Mouse (Mus musculus) gastrocnemius, adult 18-20 months (tissue): ENCODE data around the gene Gm17416. TPM values are rescaled to one million over a fixed set of nuclear protein-coding genes. Genes with fewer than 3 reads are reported as not detected.

ENCODE experiments used
- DNase-seq: peaks from one replicate; pipeline ENCODE4 v3.0.0; 2021; ENCODE audit warnings: low spot score
- long read RNA-seq, 2 experiments: library from polyadenylated mRNA; stranded (forward); transcript quantifications; one replicate each; pipeline ENCODE4 v2.0.0; 2021
- total RNA-seq, 2 experiments: library from RNA; stranded (reverse); gene quantifications; 2 replicates each; pipeline ENCODE4 v1.2.3; 2021

The Gm17416 gene
- not detected for total RNA-seq
- long read RNA-seq, experiment 1: 0 reads
- long read RNA-seq, experiment 2: 0 reads

DNA sequence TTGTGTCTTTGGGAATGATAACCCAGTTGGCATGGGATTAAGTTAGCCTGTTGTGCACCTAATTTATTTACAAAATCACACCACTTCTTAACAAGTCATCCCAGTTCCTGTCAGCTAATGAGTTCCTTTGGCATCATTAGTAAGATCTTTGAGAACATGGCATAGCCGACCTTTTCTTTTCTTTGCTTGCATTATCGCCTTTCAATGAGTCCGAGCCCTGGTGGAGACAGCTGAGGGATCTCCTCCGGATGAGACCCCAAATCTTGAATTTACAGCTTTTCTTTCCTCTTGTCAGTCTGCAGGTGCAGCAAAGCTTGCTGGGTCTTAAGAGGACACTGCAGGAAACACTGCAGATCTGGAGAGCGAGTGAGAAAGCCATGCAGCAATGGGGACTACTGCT is at the start of gene Gm17416:
Gene Gm17416, plus strand, starts transcription at position 301 of the 400 bp plus-strand sequence.
- no peak for DNase-seq

GRCm38 (mm10) chr2:152539944-152540710 is 29.0 kb upstream of the Gm17416 start, which contains the start of gene Defb29:
Gene Defb29 (minus strand): TSS chr2:152540098.
- no peak for DNase-seq

GRCm38 (mm10) chr2:152541979-152542378 is 27.2 kb upstream of the Gm17416 start:
- DNase-seq: no peak

- no peak for DNase-seq
Observed at GRCm38 (mm10) chr2:152542897-152543296, 26.2 kb upstream of the Gm17416 start.

GRCm38 (mm10) chr2:152543478-152543877 is 25.7 kb upstream of the Gm17416 start:
- DNase-seq: no peak

DNA sequence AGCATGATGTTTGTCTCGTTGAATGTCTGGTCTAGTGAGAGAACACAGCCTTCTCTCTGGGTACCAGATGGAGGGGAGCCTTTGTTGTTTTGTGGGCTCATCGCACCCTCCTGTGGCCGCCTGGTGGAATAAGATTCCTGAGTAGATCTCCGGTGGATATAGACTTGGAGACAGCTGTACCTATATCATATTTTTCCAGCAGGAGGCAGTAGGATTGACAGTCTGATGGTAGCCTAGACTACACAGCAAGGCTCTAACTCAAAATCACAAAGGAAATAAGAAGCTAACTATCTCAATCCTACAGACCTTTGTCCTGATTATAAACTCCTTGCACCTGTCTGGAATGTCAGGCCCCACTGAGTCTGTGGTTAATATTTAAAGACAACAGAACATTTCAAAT is 24.4 kb upstream of the Gm17416 start:
- no peak for DNase-seq

- no peak for DNase-seq
Observed at GRCm38 (mm10) chr2:152548124-152548523, 21.0 kb upstream of the Gm17416 start.

GRCm38 (mm10) chr2:152553774-152554423 is 15.2 kb upstream of the Gm17416 start:
- DNase-seq: peak; percentile 35

- DNase-seq: no peak
Observed at GRCm38 (mm10) chr2:152556655-152557054, 12.5 kb upstream of the Gm17416 start.

GRCm38 (mm10) chr2:152569881-152570280 is 743 bp downstream of the Gm17416 start:
- no peak for DNase-seq

DNA sequence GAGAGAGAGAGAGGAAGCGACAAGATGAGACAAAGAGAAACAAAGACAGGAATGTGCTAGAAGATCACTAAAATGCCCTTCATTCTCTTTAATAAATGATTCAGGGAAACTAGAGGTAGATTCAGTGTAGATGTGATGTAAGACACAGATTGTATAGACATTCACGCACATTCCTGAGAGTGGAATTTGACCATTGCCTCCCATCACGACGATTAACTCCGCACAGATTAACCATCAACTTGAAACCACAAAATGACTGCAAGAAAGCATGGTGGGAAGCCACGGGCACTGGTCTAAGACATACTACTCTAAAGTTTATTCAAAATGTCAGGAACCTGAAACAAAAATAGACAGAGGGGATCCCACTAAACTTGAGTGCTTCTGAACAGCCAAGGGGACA is 1.2 kb downstream of the Gm17416 start:
- no peak for DNase-seq

- no peak for DNase-seq
Observed at GRCm38 (mm10) chr2:152572114-152572794, 3.1 kb downstream of the Gm17416 start, which contains the start of gene Defb21. Gene Defb21 (plus strand): TSS chr2:152572744.

GRCm38 (mm10) chr2:152573484-152573883 is 4.3 kb downstream of the Gm17416 start:
- no peak for DNase-seq

- DNase-seq: no peak
Observed at GRCm38 (mm10) chr2:152580107-152580506, 11.0 kb downstream of the Gm17416 start, which contains the start of gene Defb19. Gene Defb19 (minus strand): TSS chr2:152580312.

DNA sequence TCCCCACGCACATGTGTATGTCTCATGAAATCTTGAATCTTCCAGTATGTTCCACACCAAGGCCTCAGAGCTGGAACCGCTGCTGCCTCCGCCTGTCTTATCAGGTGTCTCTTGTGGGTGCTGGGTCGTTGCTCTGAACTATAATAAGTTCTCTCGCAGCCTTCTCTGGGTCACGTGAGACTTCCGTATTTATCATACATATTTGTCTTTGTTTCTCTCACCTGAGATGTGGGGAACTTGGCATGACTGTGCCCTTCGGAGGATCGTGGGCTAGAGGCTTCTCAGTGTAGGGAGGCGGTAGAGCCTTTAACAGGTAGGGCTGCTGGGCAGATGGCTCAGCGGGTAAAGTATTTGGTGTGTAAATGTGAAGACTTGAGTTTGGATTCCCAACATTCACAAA is 11.5 kb downstream of the Gm17416 start:
- DNase-seq: no peak

- no peak for DNase-seq
Observed at GRCm38 (mm10) chr2:152586926-152587560, 17.9 kb downstream of the Gm17416 start.

DNA sequence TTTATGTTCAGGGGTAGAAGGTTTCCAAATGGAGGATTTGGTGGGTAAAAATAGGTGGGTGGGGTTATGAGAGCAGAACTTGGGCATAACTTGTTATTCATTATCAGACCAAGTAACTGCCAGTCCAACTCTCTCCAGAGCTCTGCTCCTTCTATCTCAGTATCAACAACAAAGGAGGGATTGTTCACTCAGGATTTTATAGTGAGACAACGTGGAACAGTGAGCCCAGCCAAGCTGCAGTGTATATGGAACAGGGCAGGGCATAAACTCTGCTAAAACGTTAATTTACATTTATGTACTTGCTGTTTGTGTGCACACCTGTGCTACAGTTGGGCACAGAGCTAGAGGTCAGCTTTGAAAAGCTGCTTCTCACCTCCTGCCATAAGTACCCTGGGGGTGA is 19.3 kb downstream of the Gm17416 start:
- DNase-seq: no peak

DNA sequence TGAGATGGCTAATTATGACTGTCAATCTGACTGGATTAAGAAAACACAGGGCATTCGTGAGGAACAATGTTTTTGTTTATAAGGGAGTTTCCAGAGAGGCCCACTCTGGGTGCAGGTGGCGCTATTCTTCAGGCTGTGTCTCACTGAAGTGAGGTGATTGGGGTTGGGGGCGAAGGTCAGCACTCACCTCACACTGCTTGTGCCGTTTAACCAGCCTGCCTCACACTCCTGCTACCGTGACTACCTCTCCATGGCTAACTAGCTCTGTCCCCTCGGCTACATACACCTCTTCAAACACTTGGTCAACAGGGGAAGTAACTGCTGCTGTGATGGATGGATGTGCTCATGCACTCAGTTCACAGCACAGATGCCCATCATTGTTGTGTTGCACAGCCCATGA is 19.9 kb downstream of the Gm17416 start:
- no peak for DNase-seq

DNA sequence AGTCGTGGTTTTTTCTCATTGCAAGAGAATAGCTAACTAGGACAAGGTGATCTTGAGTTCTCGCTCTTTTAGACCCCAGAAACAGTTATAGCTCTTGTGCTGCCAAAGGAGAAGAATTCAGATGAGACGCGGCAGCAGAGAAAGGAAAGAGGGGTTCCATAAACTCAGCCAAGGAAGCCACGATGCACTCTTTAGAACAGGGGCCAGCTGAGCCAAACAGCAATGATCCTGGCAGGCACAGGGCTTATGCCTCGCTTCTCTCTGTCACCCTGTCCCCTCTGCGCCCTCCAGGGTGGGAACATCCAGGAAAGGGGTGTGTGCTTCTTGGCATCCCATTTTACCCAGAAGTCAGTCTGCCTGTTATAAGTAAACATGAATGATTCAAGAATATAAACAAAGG is 30.2 kb downstream of the Gm17416 start, which contains the start of gene Defb45:
Gene Defb45, minus strand, starts transcription at position 101 of the 400 bp plus-strand sequence.
- DNase-seq: no peak

DNA sequence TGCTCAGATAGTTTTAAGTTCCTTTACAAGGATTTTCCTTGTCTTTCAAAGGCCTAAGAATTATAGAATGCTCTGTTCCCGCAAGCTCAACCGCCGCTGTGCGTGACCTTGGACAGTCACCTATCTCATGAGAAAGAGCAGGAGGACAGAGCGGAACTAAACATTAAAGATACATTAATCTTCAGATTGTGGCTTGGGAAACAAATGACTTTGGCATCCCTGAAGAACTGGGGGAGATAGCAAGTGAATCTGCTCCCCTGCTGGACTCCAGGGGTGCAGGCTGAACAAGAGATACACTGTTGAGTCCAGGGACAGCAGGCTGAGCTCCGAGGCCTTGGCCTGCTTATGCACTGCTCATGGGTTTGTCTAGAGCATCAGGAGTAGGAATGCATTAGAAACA is 30.9 kb downstream of the Gm17416 start:
- no peak for DNase-seq

GRCm38 (mm10) chr2:152601275-152601960 is 32.3 kb downstream of the Gm17416 start:
- DNase-seq: no peak
